Mouse (Mus musculus) erythroblast, adult 5-6 weeks (primary cell): ENCODE measurements around the gene Slc34a2. TPM values are rescaled to one million over a fixed set of nuclear protein-coding genes. Genes with fewer than 3 reads are reported as not detected.

Experiments
- ATAC-seq: replicated peaks from 2 replicates; pipeline ENCODE4 v1.8.0; 2016; ENCODE audit warnings: moderate number of reproducible peaks, mild to moderate bottlenecking, moderate TSS enrichment, inconsistent platforms; ENCODE audit not compliant: poor library complexity, low FRiP score, severe bottlenecking
- total RNA-seq, 2 experiments: library from RNA; stranded (forward) in 1 of 2; stranded (reverse) in 1 of 2; fragments of 150-400 nt in 1 of 2; fragments of 200-764, 138-1000 nt in 1 of 2; gene quantifications; 2 replicates each; pipeline versions ENCODE4 v1.2.3 to v1.2.4; 2015 to 2017; ENCODE audit warnings: low replicate concordance in 2 of 2

Slc34a2 gene
- not detected in 2 replicates for total RNA-seq (2015; ENCODE audit: low replicate concordance)
- not detected in 2 replicates for total RNA-seq (2017; ENCODE audit: low replicate concordance)

DNA sequence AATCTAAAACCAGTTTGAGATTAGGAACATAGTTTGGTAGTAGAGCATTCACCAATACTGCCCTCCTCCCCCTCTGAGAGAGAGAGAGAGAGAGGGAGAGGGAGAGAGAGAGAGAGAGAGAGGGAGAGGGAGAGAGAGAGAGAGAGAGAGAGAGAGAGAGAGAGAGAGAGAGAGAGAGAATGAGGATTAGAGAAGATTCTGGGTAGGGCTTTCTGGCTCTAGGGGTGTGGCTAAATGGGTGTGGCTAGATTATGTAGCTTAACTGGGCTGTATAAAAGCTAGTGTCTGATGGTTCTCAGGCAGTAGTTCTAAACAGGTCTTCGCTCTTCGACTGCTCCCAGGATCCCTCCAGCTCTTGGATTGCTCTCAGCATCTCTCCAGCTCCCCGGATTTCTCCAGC lies at the start of gene Slc34a2:
Gene Slc34a2 (plus strand): TSS at position 301 of the 400 bp plus-strand sequence.
- no peak for ATAC-seq

DNA sequence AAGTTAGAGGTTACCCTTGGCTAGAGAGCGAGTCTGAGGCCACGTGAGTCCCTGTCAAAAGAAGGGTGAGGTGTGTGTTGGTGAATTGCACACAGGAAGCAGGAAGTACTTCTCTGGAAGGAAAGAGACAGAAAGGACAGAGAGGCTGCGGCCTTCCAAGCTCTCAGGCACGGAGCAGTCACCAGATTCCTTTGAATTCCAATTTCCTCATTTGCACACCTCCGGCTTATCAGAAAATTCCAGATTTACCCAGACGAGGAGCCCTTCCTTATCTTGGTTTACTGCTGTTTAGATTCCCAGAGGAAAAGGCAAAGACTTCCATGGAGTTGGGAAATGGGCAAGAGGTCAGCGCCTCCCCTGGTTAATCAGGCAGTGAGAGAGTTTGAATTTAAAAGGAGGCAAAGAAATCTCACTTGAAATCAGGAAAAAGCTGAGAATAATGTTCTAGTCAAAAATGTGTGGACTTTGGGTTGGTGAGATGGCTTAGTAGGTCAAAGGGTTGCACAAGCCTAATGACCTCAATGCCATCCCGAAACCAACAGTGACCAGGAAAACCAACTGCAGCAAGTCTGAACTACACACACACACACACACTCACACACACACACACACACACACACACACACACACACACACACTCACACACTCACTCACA lies 47.1 kb upstream of the Slc34a2 start:
- no peak for ATAC-seq

DNA sequence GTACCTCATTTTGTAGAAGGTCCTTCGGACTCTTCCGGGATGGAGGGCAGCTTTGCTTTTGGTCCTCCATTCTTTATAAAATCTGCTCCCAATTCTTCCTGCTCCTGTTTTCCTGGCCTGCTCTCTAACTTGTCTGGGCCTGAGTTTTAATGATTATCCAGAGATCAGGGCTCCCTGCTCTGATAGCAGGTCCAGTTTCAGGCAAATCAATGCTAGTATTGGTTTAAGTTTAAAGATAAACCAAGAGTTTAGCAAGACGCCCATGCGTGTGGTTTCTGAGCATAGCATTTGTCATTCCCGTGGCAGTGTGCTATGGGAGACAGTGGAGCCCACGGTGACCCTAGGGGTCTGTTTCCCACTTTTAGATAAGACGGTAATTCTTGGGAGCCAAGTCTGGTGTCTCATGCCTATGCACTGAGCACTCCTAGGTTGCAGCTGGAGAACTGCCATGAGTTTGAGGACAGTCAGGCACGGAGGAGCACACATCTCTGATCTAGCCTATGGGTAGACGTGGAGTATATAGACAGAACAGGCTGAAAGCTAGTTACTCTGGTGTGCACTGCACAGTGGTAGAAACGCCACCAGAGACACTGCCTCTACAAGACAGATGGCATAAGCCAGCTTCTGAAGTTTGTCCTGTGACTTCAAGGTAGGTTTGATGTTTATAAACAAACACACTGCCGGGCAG lies 45.5 kb upstream of the Slc34a2 start:
- no peak for ATAC-seq

DNA sequence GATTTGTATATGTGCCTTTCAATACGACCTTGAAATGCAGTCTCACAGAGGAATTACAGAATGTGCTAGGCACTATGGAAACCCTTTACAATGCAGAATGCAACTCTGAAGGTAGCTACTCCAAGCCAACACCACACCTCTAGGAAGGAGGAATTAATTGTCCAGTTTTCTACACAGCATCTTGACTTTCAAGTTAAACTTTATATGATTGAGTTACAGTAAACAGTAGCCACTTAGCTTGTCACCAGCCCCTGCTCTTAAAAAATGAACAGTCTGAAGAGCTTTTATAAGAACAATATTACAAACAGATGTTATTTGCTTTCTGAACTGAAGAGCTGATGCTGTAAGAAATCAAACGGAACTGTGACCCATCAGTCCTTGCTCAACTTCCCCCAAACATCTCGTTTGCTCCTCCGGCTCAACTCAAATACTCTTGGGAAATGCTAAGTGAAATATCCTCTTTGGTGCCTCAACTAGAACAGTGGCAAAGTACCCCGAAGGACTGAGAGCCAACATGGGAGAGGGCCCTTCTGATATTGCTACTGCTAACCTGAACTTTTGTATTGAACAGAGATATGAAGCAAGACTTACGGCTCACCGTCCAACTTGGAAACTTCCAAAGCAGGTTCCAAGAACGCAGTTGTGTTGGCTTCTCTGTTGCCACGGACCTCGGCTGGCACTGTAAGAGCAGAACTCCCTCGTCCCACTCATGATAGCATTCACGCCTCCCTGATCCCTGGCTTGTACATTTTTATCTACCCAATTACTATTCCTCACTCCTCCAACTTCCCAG lies 44.2 kb upstream of the Slc34a2 start:
- no peak for ATAC-seq

DNA sequence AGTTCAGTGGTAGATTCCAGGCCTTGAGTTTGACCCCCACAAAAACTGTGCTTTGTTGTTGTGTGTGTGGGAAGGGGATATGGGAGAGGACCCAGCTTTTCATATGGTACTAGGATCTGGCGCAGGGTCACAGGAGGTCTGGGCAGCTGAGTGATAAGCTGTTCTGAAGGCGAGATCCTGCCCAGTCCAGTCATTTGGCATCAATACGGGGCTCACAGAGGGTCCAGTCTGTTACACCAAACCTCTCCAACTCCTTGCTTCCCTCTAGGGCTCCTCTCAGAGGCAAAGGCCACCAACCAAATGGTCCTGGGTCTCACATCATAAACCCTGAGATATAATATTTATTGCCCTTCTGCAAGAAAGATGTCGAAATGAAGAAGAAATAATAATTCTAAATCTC lies 42.4 kb upstream of the Slc34a2 start:
- no peak for ATAC-seq

DNA sequence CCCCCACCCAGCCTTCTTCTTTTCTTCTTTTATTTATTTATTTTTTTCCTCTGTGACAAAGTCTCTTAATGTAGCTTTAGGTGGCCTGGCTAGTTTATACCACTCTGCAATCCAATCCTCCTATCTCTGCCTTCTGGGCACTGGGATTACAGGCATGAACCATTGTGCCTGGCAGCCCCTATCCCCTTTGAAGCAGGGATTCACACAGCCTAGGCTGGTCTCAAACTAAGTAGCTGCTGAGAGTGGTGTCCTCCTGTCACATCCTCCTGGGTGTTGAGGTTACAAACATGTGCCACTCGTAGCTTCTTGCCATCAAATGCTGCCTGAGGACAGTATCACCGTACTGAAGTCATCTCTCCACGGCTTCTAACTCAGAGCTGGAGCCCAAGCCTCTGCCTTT lies 41.7 kb upstream of the Slc34a2 start:
- ATAC-seq: no peak

DNA sequence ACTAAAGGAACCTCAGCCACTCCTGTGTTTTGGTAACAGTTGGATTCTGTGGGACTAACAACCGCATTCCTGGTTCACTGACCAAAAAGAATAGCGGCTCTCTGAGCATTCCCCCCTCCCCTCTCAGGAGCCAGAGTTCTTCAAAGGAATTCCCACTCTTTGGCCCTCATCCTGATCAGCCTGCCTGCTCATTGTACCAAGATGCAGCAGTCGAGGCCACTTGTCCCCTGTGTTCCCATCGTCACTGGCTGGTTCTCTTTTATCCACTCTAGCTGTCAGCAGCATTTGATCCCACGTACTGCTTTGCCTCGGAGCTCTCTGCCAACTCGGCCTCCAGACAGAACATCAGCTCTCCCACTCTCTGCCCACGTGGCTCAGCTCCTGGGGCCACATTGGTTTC lies 41.3 kb upstream of the Slc34a2 start:
- no peak for ATAC-seq

DNA sequence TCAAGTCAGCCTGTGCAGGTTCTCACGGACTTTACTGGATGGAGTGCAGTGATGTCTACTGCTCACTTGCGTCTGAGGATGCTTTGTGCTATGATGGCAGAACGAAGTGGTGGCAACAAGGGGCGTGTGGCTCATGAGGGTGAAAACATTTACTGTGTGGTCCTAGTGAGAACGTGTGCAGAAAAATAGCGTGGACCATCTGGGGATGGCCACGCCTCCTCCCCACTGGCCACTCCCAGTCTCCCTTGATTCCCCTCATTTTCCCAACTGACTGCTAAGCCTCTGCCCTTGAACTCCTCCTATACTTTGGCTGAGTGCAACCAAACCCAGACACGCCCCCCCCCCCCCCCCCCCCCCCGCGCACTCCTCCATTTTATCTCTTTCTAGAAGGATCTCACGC lies 40.8 kb upstream of the Slc34a2 start:
- no peak for ATAC-seq

DNA sequence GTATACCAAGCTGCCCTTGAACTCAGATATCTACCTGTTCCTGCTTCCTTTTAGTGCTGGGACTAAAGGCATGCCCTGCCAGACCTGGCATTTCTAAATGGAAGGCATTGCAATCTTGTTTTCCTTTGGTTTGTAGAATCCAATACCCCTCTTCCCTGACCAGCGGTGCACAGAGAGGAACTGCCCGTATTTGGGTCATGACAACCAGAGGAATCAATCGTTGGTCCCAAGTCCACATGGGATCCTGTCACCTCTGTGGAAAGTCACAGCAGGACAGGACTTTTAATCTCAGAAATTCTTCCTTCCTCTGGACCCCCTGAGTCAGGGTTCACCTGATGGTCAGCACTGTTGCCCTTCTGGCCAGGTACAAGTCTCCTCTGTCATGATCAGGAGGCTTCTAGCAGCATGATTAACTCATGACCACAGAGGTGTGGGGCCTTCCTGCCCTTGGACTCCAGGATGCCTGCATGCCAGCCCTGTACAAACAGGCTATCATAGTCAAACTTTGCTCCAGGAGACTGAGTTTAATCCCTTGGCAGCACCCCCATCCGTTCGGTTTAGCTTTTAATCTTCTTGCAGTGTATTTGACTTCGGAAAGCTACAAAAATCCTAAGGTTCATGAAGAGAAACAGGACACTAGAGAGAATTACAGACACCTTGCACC lies 39.7 kb upstream of the Slc34a2 start:
- no peak for ATAC-seq

DNA sequence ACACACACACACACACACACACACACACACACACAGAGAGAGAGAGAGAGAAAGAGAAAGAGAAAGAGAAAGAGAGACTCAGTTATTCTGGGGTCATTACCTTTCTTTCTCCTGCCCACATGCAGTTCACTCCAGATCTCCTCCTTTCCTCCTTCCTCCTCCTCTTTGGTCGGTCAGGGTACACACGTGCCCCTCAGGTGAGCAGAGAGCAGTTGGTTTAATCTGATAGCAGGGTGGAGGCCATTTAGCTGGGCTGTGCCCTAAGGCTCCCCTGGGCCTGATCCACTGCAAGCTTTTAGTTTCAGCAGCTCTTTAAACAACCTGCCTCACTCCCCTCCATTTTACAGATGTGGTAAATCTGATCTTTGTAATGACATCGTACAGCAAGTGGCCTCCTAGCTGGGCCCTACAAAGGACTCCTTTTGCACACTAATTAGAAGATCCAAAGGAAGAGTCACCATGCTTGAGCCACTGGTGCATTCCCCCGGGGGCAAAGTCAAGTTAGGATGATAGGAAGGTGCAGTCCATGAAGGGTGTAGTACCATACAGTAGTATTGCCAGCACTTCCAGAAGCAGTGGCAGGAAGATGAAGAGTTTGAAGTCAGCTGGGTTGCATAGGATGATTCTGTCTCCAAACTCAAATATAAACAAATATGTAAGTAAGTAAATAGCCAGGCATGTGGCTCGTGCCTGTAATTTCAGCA lies 37.6 kb upstream of the Slc34a2 start:
- ATAC-seq: no peak

DNA sequence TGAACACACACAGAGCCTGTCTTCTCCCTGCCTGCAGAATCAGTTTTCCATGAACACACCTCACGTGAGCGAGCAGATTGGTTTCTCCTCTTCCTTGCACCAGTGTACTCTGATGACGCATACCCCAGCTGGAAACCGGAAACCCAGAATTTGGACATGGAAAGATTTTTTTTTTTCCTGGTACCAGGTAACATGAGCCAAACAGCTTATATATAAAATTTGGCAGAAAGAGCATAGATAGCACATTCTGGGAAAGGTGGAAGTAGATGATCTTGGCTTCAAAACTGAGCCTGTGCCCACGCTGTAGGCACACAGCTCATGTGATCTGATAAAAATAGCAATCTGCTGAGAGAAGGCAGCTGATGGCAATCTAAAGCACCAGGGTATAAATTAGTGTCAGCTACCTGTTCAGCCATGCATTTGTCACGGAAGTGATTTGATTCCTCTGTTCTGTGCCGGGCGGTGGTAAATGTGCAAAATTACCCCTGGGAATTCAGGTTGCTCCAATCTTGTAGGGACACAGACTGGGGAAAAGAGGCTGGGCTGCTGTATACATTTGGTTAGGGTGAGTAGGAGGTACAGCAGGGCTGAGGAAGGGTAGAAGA lies 35.2 kb upstream of the Slc34a2 start:
- ATAC-seq: no peak

DNA sequence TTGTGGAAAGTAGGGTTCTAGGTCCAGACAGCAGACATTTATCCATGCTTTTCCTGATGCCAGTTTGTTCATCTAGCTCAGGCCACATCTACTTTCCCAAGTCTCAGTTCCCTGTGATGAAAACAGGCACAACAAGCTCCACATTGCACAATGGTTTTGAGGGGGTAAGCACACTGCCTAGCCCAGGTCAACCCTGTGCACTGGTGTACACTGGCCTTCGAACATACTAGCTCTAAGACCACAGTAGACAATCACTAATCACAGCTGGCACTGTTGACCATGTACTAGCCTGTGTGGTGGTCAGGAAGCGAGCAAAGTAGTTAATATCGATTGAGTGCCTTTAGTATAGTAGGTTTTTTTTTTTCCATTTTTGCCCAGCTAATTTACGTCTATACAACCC lies 34.4 kb upstream of the Slc34a2 start:
- no peak for ATAC-seq

DNA sequence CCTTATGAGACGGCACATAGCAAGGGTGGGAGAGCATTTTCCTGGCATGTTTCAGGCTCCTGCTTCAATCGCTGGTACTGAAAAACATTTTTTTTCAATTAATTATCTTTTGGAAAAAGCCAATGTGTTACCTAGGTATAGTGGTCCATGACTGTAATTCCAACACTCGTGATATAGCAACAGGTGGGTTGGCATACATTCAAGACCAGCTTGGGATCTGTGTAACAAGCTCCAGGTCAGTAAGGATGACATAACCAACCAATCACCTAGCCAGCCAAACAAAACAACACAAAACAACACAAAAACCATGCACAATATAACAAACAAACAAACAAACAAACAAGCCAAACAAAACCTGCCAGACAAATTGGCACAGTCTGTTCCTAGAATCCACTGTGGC lies 33.9 kb upstream of the Slc34a2 start:
- ATAC-seq: no peak

DNA sequence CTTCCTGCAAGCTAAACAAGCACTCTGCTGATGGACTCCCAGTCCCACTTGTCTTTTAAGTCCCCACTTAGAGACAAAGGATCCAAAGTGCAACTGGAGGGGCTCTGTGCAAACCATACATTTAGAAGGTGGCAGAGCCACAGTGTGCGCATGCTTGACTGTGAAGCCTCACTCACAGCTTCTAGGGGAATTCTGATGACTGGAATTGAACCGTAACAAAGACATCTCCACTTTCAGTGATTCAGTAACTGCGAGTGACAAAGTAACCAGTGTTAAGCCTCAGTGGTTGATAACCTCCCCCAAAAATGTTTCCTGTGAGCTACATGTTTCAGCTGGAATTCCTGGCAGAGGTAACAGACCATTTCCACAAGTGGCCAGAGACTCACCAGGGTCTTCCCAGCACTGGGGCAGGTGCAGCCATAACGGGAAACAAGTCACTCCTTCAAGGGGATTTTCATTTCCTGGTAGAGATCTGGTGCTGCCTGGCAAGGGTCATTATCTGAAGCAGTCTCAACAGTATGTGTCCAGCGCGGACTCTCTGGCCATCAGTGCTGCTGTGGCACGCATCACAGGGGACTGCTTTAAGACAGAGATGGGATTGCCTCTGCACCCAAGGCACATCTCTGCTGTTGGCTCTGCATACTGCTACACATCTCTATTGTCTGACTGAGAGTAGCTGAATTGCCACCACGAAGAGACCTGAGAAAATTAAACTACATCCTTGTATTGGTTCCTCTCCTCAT lies 28.7 kb upstream of the Slc34a2 start:
- ATAC-seq: no peak

DNA sequence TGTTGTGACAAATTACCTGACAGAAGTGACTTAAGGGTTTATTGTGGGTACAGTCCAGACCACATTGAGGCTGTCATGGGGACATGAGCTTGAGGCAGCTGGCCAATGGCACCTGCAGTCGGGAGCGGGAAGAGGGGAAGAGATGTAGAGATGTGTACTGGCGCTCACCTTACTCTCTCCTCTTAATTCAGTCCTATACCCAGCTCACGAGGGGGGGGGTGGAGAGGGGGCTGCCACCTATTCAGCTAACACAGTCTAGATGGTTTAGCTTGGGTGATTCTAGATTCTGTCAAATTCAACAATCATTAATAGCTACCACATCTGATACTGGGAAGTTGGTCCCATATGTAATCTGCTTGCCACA lies 28.1 kb upstream of the Slc34a2 start:
- no peak for ATAC-seq

DNA sequence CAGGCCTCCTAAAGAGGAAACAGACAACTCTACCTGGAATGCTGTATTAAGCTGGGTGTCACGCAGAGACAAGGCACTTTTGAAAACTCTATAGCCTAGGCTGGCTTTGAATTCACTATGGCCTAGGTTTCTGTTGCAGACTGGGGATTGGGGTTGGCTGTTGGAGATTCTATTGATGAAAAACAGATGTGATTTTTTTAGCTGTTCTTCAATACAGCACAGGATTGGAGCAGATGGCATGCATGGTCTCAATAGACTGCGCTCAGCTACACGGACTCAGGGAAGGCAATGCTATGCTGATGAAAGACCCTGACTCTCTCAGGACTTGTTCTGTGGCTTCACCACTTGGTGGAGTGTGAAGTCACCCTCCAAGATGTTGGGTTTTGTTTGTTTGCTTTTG lies 26.6 kb upstream of the Slc34a2 start:
- no peak for ATAC-seq

DNA sequence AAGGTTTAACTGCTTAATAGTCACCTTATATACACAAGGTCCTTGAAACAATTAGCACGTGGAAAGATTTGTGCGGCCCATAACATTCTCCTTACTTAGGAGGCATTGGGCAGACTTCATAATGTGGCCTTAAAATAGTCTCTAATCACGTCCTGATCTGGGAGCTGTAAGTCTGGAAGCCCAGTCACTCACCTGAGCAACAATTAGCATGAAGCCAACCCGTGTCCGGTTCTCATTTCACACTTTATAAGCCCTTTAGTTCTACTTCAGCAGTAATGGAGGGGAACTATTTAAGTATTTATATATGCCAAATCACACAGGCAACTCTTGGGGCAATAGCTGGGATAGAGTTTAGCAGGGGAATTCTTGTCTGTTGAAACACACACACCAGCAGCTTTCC lies 21.3 kb upstream of the Slc34a2 start:
- ATAC-seq: no peak

DNA sequence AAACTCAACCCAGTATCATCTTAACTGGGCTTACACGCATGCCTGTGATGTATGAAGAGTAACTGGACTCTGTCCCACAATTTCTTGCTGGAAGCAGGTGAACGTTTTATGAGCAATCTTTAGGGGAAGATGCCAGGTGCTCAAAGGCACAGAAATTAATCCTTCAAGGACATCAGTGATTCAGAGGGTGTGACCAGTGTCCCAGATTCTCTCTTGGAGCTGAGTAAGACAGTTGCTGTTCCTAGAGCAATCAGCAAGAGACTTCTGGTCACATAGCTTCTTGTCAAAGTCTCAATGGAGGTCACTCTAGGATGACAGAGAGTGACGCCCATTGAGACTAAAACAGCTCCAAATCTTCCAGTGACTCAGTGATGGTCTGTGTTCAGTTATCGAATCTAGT lies 19.6 kb upstream of the Slc34a2 start:
- ATAC-seq: no peak

DNA sequence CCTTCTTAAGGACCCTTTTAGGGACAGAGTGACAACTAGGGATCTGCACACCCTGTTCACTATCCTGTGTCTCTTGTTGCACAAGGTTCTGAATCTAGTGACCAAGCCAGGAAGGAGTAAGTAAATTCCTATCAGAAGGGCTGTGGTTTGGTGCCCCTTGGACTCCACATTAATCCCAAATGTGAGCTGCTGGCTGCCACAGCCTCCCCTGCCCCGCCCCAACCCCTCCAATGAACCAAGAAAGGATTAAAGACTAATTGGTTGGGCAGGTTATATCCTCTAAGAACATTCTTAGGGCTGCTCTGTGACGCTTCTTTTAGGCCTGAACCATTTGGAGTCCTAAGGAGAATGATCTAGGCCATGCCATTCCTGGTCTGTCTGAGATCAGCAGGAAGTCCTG lies 14.4 kb upstream of the Slc34a2 start:
- no peak for ATAC-seq
